10 mouse cellular contexts compared by ENCODE assay signal in the genomic region with DNA sequence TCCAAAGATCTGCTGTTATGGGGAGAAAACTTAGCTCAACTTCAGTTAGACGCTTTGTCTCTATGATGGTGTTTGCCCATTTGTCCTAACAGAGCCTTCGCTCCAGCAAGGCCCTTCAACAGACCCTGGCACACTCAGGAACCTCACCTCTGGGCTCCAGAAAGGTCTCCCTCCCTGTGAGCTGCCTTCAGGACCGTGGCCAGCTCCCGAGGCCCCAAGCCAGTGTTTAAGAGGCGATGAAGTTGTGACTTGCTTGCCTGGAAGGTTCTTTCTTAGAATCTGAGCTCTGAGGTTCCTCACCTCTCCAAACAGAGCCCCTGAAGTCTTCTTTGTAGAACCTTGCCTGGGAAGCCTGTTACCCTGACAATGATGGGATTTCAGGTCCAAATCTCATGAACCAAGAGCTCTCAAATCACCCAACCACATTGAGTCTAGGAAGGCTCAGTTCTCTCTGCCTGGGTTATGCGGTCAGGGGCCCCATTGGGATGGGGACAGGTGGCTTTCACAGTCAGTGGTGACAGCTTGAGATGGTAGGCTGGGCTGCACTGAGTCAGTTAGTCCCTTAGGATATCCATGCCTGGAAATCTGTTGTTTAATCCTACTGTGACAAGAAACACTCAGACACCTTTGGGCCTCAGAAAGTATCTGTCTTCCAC. TPM values are rescaled to one million over a fixed set of nuclear protein-coding genes. Genes with fewer than 3 reads are reported as not detected.
DNase-seq lines count a peak whose midpoint lies in the region; ATAC-seq and TF ChIP-seq lines count a peak whose summit lies in the region.
"Had no signal": no experiment of that assay in that cellular context is flagged by ENCODE, and none has a peak within 500 bp of the region (broad histone marks: within the 10 kb centered on the region; RNA-seq: fewer than 3 reads in every experiment).

No protein-coding gene starts in this region.

- no peak for ATAC-seq in G1E (ENCODE audit: extremely low read depth, insufficient number of reproducible peaks, low FRiP score, poor library complexity, severe bottlenecking)
- no peak for ATAC-seq in liver, embryonic 11.5 days (replicated peaks; ENCODE audit: low FRiP score)
- no peak for ATAC-seq in erythroblast, adult 5-6 weeks (replicated peaks; ENCODE audit: low FRiP score, poor library complexity, severe bottlenecking)

- H3K27ac ChIP-seq in cortical plate, adult 2 months (ENCODE audit: insufficient read depth, low read length): peak overlapping the region; percentile 43; the same call in 1 of the 2 replicates
- H3K27ac ChIP-seq in liver, embryonic 11.5 days (ENCODE audit: low read depth, low read length): no peak overlapping the region
- H3K27ac ChIP-seq: liver, embryonic 15.5 days; stomach, embryonic 15.5 days had no signal

- H3K36me3 ChIP-seq in G1E (replicated peaks): no peaks in the 10 kb centered on the region
- no peaks in the 10 kb centered on the region for H3K36me3 ChIP-seq in liver, embryonic 11.5 days (ENCODE audit: control insufficient read depth, insufficient read depth, low read length)
- H3K36me3 ChIP-seq: liver, embryonic 15.5 days; stomach, embryonic 15.5 days had no signal

- H3K9ac ChIP-seq in liver, embryonic 11.5 days (ENCODE audit: low read depth, low read length): no peak overlapping the region
- H3K9ac ChIP-seq: liver, embryonic 15.5 days; stomach, embryonic 15.5 days had no signal

- no peak for TF ChIP-seq CTCF in G1E (IDR thresholded peaks at IDR 0.05; ENCODE audit: low read depth, low read length)
- no peak for TF ChIP-seq CTCF in cortical plate, adult 2 months (IDR thresholded peaks at IDR 0.05; ENCODE audit: extremely low read depth, insufficient read depth, low read length)

- intact Hi-C loops in heart, postnatal 36 days (cut with DNase I): loop anchor here (10.0 kb wide), 1 partner anchor 270 kb away; no protein-coding TSS in a partner anchor

- WGBS in liver, embryonic 11.5 days: 29% methylated on average over 6 of the region's 6 CpGs

- no peak for TF ChIP-seq POLR2A in cortical plate, adult 2 months (IDR thresholded peaks at IDR 0.05; ENCODE audit: extremely low read depth, insufficient read depth, low read length)

- no peak overlapping the region for H3K4me3 ChIP-seq in G1E (ENCODE audit: low read depth, low read length)
- peak overlapping the region; percentile 94 for H3K4me3 ChIP-seq in cortical plate, adult 2 months (ENCODE audit: insufficient read depth, low read length)
- H3K4me3 ChIP-seq in liver, embryonic 11.5 days (ENCODE audit: low read depth, low read length): no peak overlapping the region
- H3K4me3 ChIP-seq: liver, embryonic 15.5 days; stomach, embryonic 15.5 days had no signal

- no peaks in the 10 kb centered on the region for H3K9me3 ChIP-seq in G1E (replicated peaks)
- H3K9me3 ChIP-seq in liver, embryonic 11.5 days (ENCODE audit: control insufficient read depth, low read length): no peaks in the 10 kb centered on the region
- H3K9me3 ChIP-seq: liver, embryonic 15.5 days; stomach, embryonic 15.5 days had no signal

- H3K4me2 ChIP-seq in liver, embryonic 11.5 days: no peak overlapping the region
- H3K4me2 ChIP-seq: liver, embryonic 15.5 days; stomach, embryonic 15.5 days had no signal

- peaks cover 57% of the 10 kb centered on the region for H3K27me3 ChIP-seq in G1E (ENCODE audit: insufficient read depth, low read length)
- H3K27me3 ChIP-seq in liver, embryonic 11.5 days (replicated peaks; ENCODE audit: control insufficient read depth, insufficient read depth, low read length): peaks cover 49% of the 10 kb centered on the region

- peaks cover 5% of the 10 kb centered on the region; the same call in 1 of the 2 replicates for H3K4me1 ChIP-seq in G1E (ENCODE audit: insufficient read depth, low read depth, low read length)
- H3K4me1 ChIP-seq in cortical plate, adult 2 months (ENCODE audit: control insufficient read depth, insufficient read depth, low read length): peaks cover 6% of the 10 kb centered on the region
- no peaks in the 10 kb centered on the region for H3K4me1 ChIP-seq in liver, embryonic 11.5 days (replicated peaks; ENCODE audit: control insufficient read depth, insufficient read depth, low read length)

- peak; percentile 25 to 29 for DNase-seq in heart, postnatal 36 days
- DNase-seq in heart, adult 8-10 months (ENCODE audit: low spot score): no peak
- peak; percentile 56 for DNase-seq in G1E (ENCODE audit: low spot score)
- DNase-seq in liver, embryonic 11.5 days (ENCODE audit: low spot score): peak; percentile 50
- DNase-seq in frontal cortex, postnatal 25 days (ENCODE audit: low spot score in 2 of 2): no peak
- DNase-seq in thymus, postnatal 10 days (ENCODE audit: low spot score in 2 of 2): no peak

RNA-seq across cellular contexts. Expression of gene Olfm1, which starts 2.3 kb away (rescaled TPM):
- 1 to 10 TPM; 7.1 to 9.5 TPM for total RNA-seq in heart, postnatal 36 days (2021)
- 10 to 100 TPM in 3 of 4 experiments, 1 to 10 TPM in 1; 7.3 to 10.8 (median 10.6) TPM for total RNA-seq in heart, adult 8-10 months (2022)
- total RNA-seq in G1E (2014; fragmentation: Nextera tagmentation) (not detected in 2 replicates), G1E (2017) (0.11 and 0.12 TPM in 2 replicates)
- polyA plus RNA-seq in G1E (2012): 0.04 and 0.08 TPM in 2 replicates
- polyA plus RNA-seq in cortical plate, adult 2 months (2012; rRNA removed): 1,426 and 1,489 TPM in 2 replicates
- polyA plus RNA-seq in liver, embryonic 11.5 days (2014; fragmentation: Nextera tagmentation; extraction: Ambion mirVana): 8.8 and 9.4 TPM in 2 replicates
- total RNA-seq in erythroblast, adult 5-6 weeks (2015; ENCODE audit: low replicate concordance): 6.5 and 7.5 TPM in 2 replicates
- total RNA-seq in erythroblast, adult 5-6 weeks (2017; ENCODE audit: low replicate concordance): 2.0 and 4.7 TPM in 2 replicates

Comparison
In these comparisons a context has a peak if more than half of its experiments do, and no peak if none do; other contexts are left out.
1. DNase-seq: peak in heart, postnatal 36 days (2 of 2), G1E (single experiment) and liver, embryonic 11.5 days (single experiment); none in heart, adult 8-10 months (single experiment), frontal cortex, postnatal 25 days (0 of 2) and thymus, postnatal 10 days (0 of 2).